Mouse (Mus musculus) mouse trophoblast stem cell (cell line): ENCODE measurements around the gene Ndufa12.

Source experiments
- in situ Hi-C, 2 experiments: fragments of 300-500 bp; cut with MseI, MboI; formaldehyde crosslinking; loops; 2 replicates in 1 of 2; 3 replicates in 1 of 2; pipeline ENCODE4 v1.15.1; 2025

Ndufa12 gene

GRCm38 (mm10) chr10:94230172-94230981 lies 31.9 kb downstream of the Ndufa12 start:
- in situ Hi-C loops, result no loop called here

DNA sequence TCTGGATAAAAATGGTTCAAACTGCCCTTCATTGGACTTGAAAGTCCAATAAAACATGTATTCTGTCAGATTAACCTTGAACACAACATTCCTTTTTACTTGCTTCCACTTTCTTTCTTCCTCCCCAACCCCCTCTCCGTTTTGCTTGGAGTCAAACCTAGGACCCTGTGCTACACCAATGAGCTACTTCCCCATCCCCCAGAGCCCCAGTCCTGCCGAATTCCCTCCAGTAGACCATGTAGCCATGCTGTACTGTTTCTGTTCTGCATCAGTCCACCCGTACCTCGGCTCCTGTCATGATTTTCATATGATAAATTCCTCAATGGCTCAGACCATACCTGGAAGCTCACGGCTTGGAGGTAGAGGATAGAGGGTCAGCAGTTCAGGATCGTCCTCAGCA lies 32.5 kb downstream of the Ndufa12 start:
- in situ Hi-C loops, result no loop called here

DNA sequence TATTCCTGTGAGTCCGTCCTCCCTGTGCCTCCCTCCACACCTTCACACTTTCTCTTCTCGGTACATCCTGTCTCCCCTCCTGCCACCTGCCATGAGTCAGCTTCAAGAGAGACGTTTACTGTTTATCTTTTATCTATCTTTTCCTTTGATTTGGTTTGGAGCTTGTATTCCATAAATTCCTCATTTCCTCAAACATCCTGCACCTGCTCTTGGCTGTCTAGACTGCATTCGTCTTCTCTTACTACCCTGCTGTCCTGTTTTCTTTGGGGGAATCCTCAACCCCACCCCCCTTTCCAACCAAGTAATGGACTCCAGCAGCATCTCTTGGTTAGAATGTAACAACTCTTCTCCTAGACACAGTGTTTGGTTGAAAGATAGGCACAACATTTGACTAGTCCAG lies 36.7 kb downstream of the Ndufa12 start:
- in situ Hi-C loops, result no loop called here

DNA sequence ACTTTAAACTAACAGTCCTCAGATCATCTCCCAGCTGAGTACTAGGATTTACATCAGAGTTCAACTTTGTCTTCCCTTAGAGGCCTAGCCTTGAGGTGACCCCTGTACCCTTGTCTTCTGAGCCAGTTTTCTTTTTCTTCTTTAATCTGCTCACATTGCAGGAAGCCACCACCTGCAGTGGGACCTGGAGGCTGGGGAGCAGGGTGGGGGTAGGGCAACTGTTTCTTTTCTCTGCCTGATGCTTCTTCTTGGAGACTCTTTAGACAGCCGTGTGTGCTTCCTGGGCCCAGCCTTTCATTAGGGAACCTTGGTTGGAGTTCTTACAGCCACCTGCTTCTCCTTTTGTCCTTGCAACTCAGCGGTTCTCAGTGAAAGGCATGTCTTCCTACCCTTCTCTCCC lies 42.8 kb downstream of the Ndufa12 start:
- in situ Hi-C loops, result no loop called here

DNA sequence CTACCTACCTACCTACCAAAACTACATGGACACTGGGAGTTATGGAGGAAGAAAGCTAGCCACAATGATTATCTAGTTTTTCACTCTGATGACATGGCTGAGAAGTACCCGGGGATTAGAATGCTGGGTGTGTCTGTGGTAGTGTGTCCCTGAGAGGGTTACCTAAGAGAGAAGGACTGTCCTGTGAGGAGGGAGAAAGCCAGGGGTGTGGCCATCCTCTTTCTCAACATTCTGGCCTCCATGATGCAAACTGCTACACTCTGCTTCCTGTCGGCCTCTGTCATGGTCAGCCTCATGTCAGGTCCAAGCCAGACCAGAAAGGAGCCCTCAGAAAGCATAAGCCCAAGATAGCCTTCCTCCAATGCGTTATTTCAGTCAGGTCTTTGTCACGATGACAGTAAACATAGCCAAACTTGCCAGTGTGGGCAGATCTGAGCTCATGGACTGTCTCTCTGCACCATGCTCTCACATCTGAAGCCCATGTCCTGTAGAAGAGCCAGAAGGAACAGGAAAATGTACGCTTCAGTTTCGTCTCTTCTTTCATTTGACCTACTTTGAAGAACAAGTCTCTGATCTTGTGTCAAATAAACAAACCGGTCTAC lies 49.3 kb downstream of the Ndufa12 start:
- in situ Hi-C loops, result no loop called here

GRCm38 (mm10) chr10:94249575-94250456 lies 51.3 kb downstream of the Ndufa12 start:
- in situ Hi-C loops, result no loop called here

GRCm38 (mm10) chr10:94253260-94253807 lies 54.8 kb downstream of the Ndufa12 start:
- in situ Hi-C loops, result no loop called here

DNA sequence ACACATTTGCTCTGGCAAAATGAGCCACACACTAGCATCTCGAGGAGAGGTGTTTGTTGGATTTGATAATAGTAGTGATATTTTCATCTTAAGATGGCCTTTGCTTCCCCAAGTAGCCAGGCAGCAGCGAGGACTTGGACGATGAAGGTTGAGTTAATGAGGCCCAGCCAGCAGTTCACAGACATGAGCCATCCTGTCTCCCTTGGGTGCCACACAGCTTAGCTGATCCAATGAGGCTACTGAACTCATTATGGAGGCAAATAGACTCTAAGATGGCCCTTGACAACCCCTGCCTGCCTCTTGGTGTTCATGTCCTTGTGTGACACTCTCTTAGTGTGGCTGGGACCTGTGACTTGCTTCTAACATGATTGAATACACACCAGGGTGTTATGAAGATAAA lies 56.2 kb downstream of the Ndufa12 start:
- in situ Hi-C loops, result no loop called here

DNA sequence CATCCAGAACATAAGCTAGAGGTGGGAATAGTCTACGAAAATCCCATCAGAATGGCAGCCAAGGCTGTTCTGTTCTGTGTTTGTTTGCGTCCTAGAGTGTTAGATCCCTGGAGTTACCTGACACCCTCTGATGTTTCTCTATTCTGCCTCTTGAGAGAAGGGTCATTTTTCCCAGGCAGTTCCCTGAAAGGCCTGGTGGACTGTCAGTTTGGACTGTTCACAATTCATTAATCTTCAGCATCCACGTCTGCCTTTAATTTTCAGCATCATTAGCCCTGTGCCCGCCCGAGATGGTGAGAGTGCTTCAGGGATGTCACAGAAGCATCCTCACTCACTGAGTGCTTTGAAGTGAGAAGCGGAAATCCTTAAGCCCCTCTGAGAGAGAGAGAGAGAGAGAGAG lies 57.2 kb downstream of the Ndufa12 start:
- in situ Hi-C loops, result no loop called here

DNA sequence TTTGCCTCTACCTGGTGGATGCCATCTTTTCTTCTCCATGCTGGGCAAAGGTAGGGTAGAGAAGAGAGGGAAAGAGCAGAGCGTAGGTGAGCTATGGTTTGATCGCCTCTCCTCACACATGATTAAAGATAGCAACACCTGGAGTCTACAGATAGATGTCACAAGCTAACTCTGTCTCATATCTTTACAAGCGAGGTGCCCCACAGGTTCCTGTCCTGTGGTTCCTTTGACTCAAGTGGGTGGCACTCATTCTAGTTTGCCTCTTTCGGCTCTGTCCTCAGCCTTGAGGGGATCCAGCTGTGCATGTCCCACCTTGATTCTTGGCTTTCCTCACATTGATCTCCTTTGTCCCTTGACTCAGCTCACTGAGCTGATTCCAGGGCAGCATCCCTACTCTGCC lies 58.0 kb downstream of the Ndufa12 start:
- in situ Hi-C loops, result no loop called here

DNA sequence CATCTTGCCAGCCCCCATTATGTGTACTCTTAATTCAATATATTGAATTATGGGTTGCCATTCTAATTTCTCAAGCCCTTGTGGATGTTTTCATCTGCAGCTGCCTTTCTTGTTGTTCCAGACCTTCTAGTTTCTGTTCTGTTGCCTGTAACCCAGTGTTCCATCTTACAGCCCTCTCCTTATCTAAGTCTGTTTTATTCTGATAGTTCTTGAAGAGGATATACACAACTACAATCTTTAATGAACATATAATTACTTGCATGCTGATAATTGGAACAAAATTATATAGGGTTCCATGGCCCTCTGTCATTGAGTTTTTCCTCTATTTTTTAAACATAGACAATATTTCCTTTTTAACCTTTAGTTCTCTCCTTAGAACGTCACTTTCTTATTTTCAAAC lies 62.0 kb downstream of the Ndufa12 start:
- in situ Hi-C loops, result no loop called here

DNA sequence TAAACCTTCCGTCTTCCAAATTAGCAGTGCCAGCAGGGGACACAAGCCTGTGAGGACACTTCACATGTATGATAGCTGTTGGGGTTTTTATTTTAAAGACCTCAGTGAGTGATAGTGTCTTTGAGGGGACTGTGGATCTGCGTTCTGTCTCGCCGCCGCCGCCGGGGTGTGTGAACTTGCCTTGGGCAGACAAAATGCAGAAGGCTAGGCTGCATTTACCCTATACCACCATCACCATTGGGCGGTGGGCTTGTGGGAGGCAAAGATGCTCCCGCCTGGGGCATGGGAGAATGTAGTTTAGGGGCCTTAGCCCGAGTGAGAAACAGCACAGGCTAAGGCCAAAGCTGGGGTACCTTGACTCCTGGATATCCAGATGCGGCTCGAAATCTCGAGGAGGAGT lies 64.1 kb downstream of the Ndufa12 start:
- in situ Hi-C loops, result no loop called here

DNA sequence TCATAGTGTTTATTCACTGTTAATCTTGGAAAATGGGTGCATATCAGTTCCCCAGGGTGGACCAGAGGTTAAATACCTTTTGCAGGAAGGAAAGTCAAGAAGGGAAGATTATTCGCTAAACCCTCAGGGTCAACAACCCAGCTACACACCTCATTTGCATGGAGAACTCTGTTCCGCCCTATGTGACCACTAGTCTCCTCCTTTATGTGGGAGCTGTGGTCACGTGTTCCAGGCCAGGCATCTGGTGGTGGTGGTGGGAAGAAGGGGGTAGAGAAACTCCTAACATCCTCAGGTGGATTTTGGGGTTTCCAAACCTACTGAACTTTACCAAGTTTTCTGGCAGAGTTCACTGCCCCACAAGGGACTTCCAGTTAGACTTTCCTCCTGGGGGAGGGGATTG lies 64.7 kb downstream of the Ndufa12 start:
- in situ Hi-C loops, result no loop called here

DNA sequence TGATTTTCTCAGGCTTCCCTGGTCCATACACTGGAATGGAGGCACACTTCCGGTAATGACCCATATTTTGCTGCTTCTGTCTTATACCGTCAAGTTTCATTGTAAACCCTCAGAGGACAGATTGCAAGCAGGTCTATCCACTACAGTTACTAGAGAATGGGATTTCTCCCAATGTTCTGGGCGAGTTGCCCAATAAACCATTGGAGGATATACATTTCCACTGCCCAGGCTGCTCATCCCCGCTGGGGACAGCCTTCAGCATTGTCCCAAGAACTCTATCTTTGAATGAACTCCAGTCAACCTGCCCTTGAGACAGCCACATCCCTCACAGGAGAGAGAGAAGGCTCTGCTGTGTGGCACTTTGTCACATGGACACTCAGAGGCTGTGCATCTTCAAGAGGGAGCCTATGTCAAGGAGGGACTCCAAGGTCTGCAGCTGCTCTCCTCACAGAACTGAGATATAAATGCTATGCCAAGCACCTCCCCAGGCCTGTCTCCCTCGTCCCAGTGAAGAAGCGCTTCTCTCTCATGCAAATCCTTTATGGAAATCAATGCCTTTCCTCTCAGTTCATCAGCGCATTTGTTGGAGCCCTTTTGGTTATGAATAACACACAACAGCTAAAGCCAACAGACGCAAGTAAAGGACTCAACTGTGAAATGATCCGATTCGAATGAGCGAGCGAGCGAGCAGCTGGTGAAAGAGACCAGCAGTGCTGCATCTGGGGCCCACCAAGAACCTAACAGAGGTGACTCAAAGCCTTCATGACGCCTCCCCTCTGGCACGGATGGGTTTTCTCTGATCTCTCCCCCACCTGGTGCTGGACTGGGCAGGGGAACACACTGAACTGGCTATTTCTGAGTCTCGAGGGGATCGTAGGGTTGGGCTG lies 67.4 kb downstream of the Ndufa12 start:
- in situ Hi-C loops, result no loop called here
